ENCODE assay signal across 27 mouse cellular contexts in genomic region chr13:26112579-26112978, GRCm38 (mm10).
"Had no signal": no experiment of that assay in that cellular context is flagged by ENCODE, and none has a peak within 500 bp of the region (broad histone marks: within the 10 kb centered on the region; RNA-seq: fewer than 3 reads in every experiment).

No protein-coding gene starts in this region.

- H3K9ac ChIP-seq: heart, embryonic 12.5 days; hindbrain, embryonic 12.5 days; hindbrain, embryonic 14.5 days; intestine, embryonic 15.5 days; limb, embryonic 12.5 days; liver, embryonic 13.5 days; liver, embryonic 15.5 days; liver, postnatal 0 days had no signal

- H3K4me2 ChIP-seq: heart, embryonic 12.5 days; hindbrain, embryonic 12.5 days; hindbrain, embryonic 14.5 days; intestine, embryonic 15.5 days; limb, embryonic 12.5 days; liver, embryonic 11.5 days; liver, embryonic 13.5 days; liver, embryonic 15.5 days had no signal

- H3K4me1 ChIP-seq: heart, embryonic 10.5 days; heart, embryonic 12.5 days; hindbrain, embryonic 10.5 days; hindbrain, embryonic 12.5 days; intestine, embryonic 15.5 days; limb, embryonic 10.5 days; limb, embryonic 12.5 days; liver, embryonic 13.5 days; liver, embryonic 15.5 days had no signal

- DNase-seq: gastrocnemius, postnatal 25 days; heart, adult 18-20 months; heart, postnatal 10 days; heart, postnatal 4 days; kidney, adult 18-20 months; kidney, adult 8-10 months; kidney, postnatal 10 days; kidney, postnatal 25 days; kidney, postnatal 4 days; liver; liver, embryonic 13.5 days; liver, postnatal 0 days had no signal

- H3K27me3 ChIP-seq: heart, embryonic 12.5 days; hindbrain, embryonic 12.5 days; intestine, embryonic 15.5 days; limb, embryonic 12.5 days; liver, embryonic 13.5 days; liver, embryonic 15.5 days had no signal

- ATAC-seq: hindbrain, embryonic 16.5 days; inflammation-experienced regulatory T-cells, adult 6 months; intestine, embryonic 15.5 days; intestine, postnatal 0 days; liver, postnatal 0 days had no signal

- H3K36me3 ChIP-seq: heart, embryonic 10.5 days; heart, embryonic 12.5 days; hindbrain, embryonic 10.5 days; hindbrain, embryonic 12.5 days; intestine, embryonic 15.5 days; limb, embryonic 10.5 days; limb, embryonic 12.5 days; liver, embryonic 13.5 days; liver, embryonic 15.5 days had no signal

- H3K9me3 ChIP-seq: heart, embryonic 10.5 days; heart, embryonic 12.5 days; hindbrain, embryonic 10.5 days; hindbrain, embryonic 12.5 days; intestine, embryonic 15.5 days; limb, embryonic 10.5 days; limb, embryonic 12.5 days; liver, embryonic 13.5 days; liver, embryonic 15.5 days had no signal

- H3K27ac ChIP-seq: heart, embryonic 10.5 days; hindbrain, embryonic 10.5 days; hindbrain, embryonic 12.5 days; hindbrain, embryonic 14.5 days; intestine, embryonic 15.5 days; layer of hippocampus, adult 2 months; left cerebral cortex, adult 2 months; limb, embryonic 10.5 days; limb, embryonic 12.5 days; liver, embryonic 13.5 days; liver, embryonic 15.5 days had no signal

- H3K4me3 ChIP-seq: heart, embryonic 10.5 days; heart, embryonic 12.5 days; hindbrain, embryonic 10.5 days; hindbrain, embryonic 12.5 days; intestine, embryonic 15.5 days; layer of hippocampus, adult 2 months; left cerebral cortex, adult 2 months; limb, embryonic 10.5 days; limb, embryonic 12.5 days; liver, embryonic 13.5 days; liver, embryonic 15.5 days had no signal
